Mouse (Mus musculus) CH12.LX (cell line): Measurements from ENCODE around the gene Ssbp3. TPM values are rescaled to one million over a fixed set of nuclear protein-coding genes. Genes with fewer than 3 reads are reported as not detected.

Source experiments
- DNase-seq: peaks from one replicate; pipeline ENCODE4 v3.0.0-alpha.2; 2013; ENCODE audit errors: extremely low read depth
- H3K27ac ChIP-seq: 2 replicates; pipeline ENCODE4 v1.5.1; 2012; ENCODE audit warnings: low read depth, mild to moderate bottlenecking, control low read depth, moderate library complexity; ENCODE audit not compliant: insufficient read depth
- H3K27me3 ChIP-seq: replicated peaks from 2 replicates; pipeline ENCODE3; 2012; ENCODE audit warnings: inconsistent platforms
- H3K36me3 ChIP-seq, 2 experiments: replicated peaks in 1 of 2; 2 replicates each; pipeline versions ENCODE3 to v1.6.1; 2012; ENCODE audit warnings: inconsistent platforms in 1 of 2, low read length in 1 of 2, mild to moderate bottlenecking in 1 of 2, mixed read lengths in 1 of 2, moderate library complexity in 1 of 2; ENCODE audit not compliant: control insufficient read depth in 1 of 2, insufficient read depth in 1 of 2
- H3K4me1 ChIP-seq, 2 experiments: 2 replicates each; pipeline ENCODE4 v1.6.1; 2012; ENCODE audit warnings: inconsistent platforms in 1 of 2, moderate library complexity in 1 of 2; ENCODE audit not compliant: insufficient read depth in 2 of 2, control insufficient read depth in 1 of 2
- H3K4me2 ChIP-seq: 2 replicates; pipeline ENCODE4 v1.6.1; 2012; ENCODE audit warnings: low read depth, mild to moderate bottlenecking, control low read depth; ENCODE audit not compliant: poor library complexity, insufficient read depth, severe bottlenecking
- H3K4me3 ChIP-seq, 3 experiments: fragments of 150-350 bp in 1 of 3; sonication (generic) in 1 of 3; replicated peaks in 1 of 3; 2 replicates each; pipeline versions ENCODE3 to v1.5.1; 2011 to 2012; ENCODE audit warnings: low read depth in 2 of 3, low read length in 2 of 3, mild to moderate bottlenecking in 2 of 3, moderate library complexity in 2 of 3, control low read depth in 1 of 3, improper control_type of control experiment in 1 of 3, inconsistent platforms in 1 of 3, mixed read lengths in 1 of 3; ENCODE audit not compliant: poor library complexity in 1 of 3
- H3K79me2 ChIP-seq: replicated peaks from 2 replicates; pipeline ENCODE4 v1.6.1; 2012; ENCODE audit warnings: mild to moderate bottlenecking, moderate library complexity; ENCODE audit not compliant: control insufficient read depth, poor library complexity, insufficient read depth, severe bottlenecking; ENCODE audit errors: extremely low read depth
- H3K9ac ChIP-seq: 2 replicates; pipeline ENCODE4 v1.6.1; 2012; ENCODE audit warnings: low read depth, mild to moderate bottlenecking, control low read depth, moderate library complexity; ENCODE audit not compliant: insufficient read depth
- H3K9me3 ChIP-seq: replicated peaks from 2 replicates; pipeline ENCODE3; 2012; ENCODE audit warnings: low read length, inconsistent platforms, mixed read lengths
- CTCF ChIP-seq, 2 experiments: IDR thresholded peaks in 1 of 2; conservative IDR thresholded peaks in 1 of 2; 2 replicates each; pipeline ENCODE4 v1.5.1; 2011 to 2012; ENCODE audit warnings: low read depth in 2 of 2, low read length in 2 of 2, improper control_type of control experiment in 1 of 2, inconsistent platforms in 1 of 2, mild to moderate bottlenecking in 1 of 2, moderate library complexity in 1 of 2
- E2F4 ChIP-seq: IDR thresholded peaks from 2 replicates; pipeline ENCODE4 v1.6.1; 2011; ENCODE audit warnings: low read depth, low read length, improper control_type of control experiment; ENCODE audit not compliant: insufficient replicate concordance
- ELF1 ChIP-seq: IDR thresholded peaks from 2 replicates; pipeline ENCODE4 v1.6.1; 2014; ENCODE audit warnings: low read depth, mild to moderate bottlenecking, inconsistent platforms, low read length, improper control_type of control experiment
- EP300 ChIP-seq: IDR thresholded peaks from 2 replicates; pipeline ENCODE4 v1.6.1; 2011; ENCODE audit warnings: low read length, improper control_type of control experiment
- ETS1 ChIP-seq: conservative IDR thresholded peaks from 2 replicates; pipeline ENCODE4 v1.6.1; 2012; ENCODE audit warnings: low read depth, mild to moderate bottlenecking, inconsistent platforms, low read length, improper control_type of control experiment, moderate library complexity
- GABPA ChIP-seq: IDR thresholded peaks from 2 replicates; pipeline ENCODE4 v1.6.1; 2012; ENCODE audit warnings: low read depth, low read length, improper control_type of control experiment, inconsistent platforms; ENCODE audit not compliant: insufficient replicate concordance
- JUN ChIP-seq: IDR thresholded peaks from 2 replicates; pipeline ENCODE4 v1.6.1; 2011; ENCODE audit warnings: low read depth, mild to moderate bottlenecking, low read length, improper control_type of control experiment, moderate library complexity; ENCODE audit not compliant: insufficient read depth
- JUND ChIP-seq: conservative IDR thresholded peaks from 2 replicates; pipeline ENCODE4 v1.6.1; 2011; ENCODE audit warnings: low read depth, low read length, improper control_type of control experiment
- KAT2A ChIP-seq: IDR thresholded peaks from 2 replicates; pipeline ENCODE4 v1.6.1; 2012; ENCODE audit warnings: low read length, improper control_type of control experiment, inconsistent platforms; ENCODE audit not compliant: insufficient replicate concordance
- MAX ChIP-seq: IDR thresholded peaks from 2 replicates; pipeline ENCODE4 v1.6.1; 2011; ENCODE audit warnings: low read length, improper control_type of control experiment
- MEF2A ChIP-seq: IDR thresholded peaks from 2 replicates; pipeline ENCODE4 v1.6.1; 2014; ENCODE audit warnings: low read depth, mild to moderate bottlenecking, inconsistent platforms, low read length, improper control_type of control experiment, borderline replicate concordance
- MYC ChIP-seq: IDR thresholded peaks from 2 replicates; pipeline ENCODE4 v1.6.1; 2011; ENCODE audit warnings: low read depth, mild to moderate bottlenecking, improper control_type of control experiment, low read length
- NELFE ChIP-seq: IDR thresholded peaks from 2 replicates; pipeline ENCODE4 v1.6.1; 2011; ENCODE audit warnings: low read depth, low read length, improper control_type of control experiment
- PAX5 ChIP-seq: IDR thresholded peaks from 2 replicates; pipeline ENCODE4 v1.6.1; 2012; ENCODE audit warnings: low read length, inconsistent platforms, mixed read lengths
- POLR2AphosphoS2 ChIP-seq: IDR thresholded peaks from 2 replicates; pipeline ENCODE4 v1.6.1; 2011; ENCODE audit warnings: low read depth, low read length, improper control_type of control experiment
- RCOR1 ChIP-seq: conservative IDR thresholded peaks from 2 replicates; pipeline ENCODE4 v1.6.1; 2012; ENCODE audit warnings: low read depth, mild to moderate bottlenecking, inconsistent platforms, low read length, improper control_type of control experiment
- SIN3A ChIP-seq: IDR thresholded peaks from 2 replicates; pipeline ENCODE4 v1.6.1; 2012; ENCODE audit warnings: low read length, improper control_type of control experiment, inconsistent platforms
- TBP ChIP-seq: conservative IDR thresholded peaks from 2 replicates; pipeline ENCODE4 v1.6.1; 2011; ENCODE audit warnings: low read depth, low read length, improper control_type of control experiment
- UBTF ChIP-seq: IDR thresholded peaks from 2 replicates; pipeline ENCODE4 v1.6.1; 2012; ENCODE audit warnings: low read depth, mild to moderate bottlenecking, inconsistent platforms, low read length, improper control_type of control experiment, moderate library complexity
- USF1 ChIP-seq: IDR thresholded peaks from 2 replicates; pipeline ENCODE4 v1.6.1; 2014; ENCODE audit warnings: low read depth, mild to moderate bottlenecking, inconsistent platforms, low read length, improper control_type of control experiment
- USF2 ChIP-seq: conservative IDR thresholded peaks from 2 replicates; pipeline ENCODE4 v1.6.1; 2011; ENCODE audit warnings: low read depth, low read length, improper control_type of control experiment
- ZC3H11A ChIP-seq: IDR thresholded peaks from 2 replicates; pipeline ENCODE4 v1.6.1; 2012; ENCODE audit warnings: low read depth, mild to moderate bottlenecking, inconsistent platforms, low read length, improper control_type of control experiment
- ZMIZ1 ChIP-seq: IDR thresholded peaks from 2 replicates; pipeline ENCODE4 v1.6.1; 2012; ENCODE audit warnings: low read depth, mild to moderate bottlenecking, inconsistent platforms, low read length, improper control_type of control experiment
- ZNF384 ChIP-seq: IDR thresholded peaks from 2 replicates; pipeline ENCODE4 v1.6.1; 2012; ENCODE audit warnings: low read depth, low read length, improper control_type of control experiment, inconsistent platforms
- dilution Hi-C: fragments of 300-500 bp; cut with MboI; formaldehyde crosslinking; loops from 2 replicates; pipeline ENCODE4 v1.14.3; 2020; ENCODE audit warnings: low sequenced_read_pairs; ENCODE audit not compliant: extremely low pct_unique_long_range_greater_than_20kb, extremely low pct_ligation_motif_present
- in situ Hi-C: fragments of 300-500 bp; cut with MboI; formaldehyde crosslinking; loops from 3 replicates; pipeline ENCODE4 v1.14.3; 2019; ENCODE audit warnings: low sequenced_read_pairs, low pct_ligation_motif_present, low pct_unique_long_range_greater_than_20kb, mixed read lengths
- polyA plus RNA-seq: library from polyadenylated mRNA; unstranded; fragments of >175 nt; gene quantifications from 2 replicates; pipeline ENCODE4 v1.2.1, GENCODE M21; 2012; ENCODE audit warnings: low read depth; ENCODE audit not compliant: insufficient read length
- total RNA-seq, 2 experiments: library from RNA; depleted of rRNA; stranded (reverse); fragments of 300-350 nt in 1 of 2; fragments of >200 nt in 1 of 2; gene quantifications; 2 replicates each; pipeline ENCODE4 v1.2.3; 2012 to 2014

Ssbp3 gene
- total and polyA plus RNA-seq, 3 experiments = 32.4 to 129 (median 76.5) TPM

DNA sequence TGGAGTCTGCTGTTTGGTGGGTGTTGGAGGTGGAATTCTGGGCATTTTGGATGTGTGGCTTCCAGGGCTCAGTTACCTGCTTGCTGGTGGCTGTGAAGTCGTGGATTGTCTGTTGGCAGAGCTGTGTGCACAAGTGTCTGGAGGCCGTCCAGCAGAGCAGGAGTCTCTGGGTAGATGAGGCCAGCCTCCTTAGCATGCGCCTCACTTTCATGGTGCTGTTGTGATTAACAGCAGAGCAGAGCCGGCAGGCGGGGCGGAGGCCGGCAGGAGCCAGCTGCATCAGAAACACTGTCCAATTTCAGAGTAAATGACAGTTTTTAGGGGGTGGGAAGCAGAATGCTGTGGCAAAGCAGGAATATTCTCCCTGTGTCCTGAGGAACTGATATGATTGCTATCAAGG lies 108.5 kb downstream of the Ssbp3 start:
- peaks cover 21 to 100% of the 10 kb centered on the region in 2 experiments for H3K4me1 ChIP-seq
- H3K79me2 ChIP-seq = no peaks in the 10 kb centered on the region; the same call in 1 of the 2 replicates
- peaks cover 0 to 76% of the 10 kb centered on the region in 2 experiments for H3K36me3 ChIP-seq
- dilution Hi-C loops (no loop called here), in situ Hi-C loops (no loop called here)
- H3K4me2 ChIP-seq = no peak overlapping the region
- H3K9ac ChIP-seq = no peak overlapping the region
- DNase-seq = no peak
- no peaks in the 10 kb centered on the region for H3K27me3 ChIP-seq
- TF ChIP-seq NELFE (no peak), MEF2A (no peak), POLR2AphosphoS2 (no peak), EP300 (no peak), ZMIZ1 (no peak), JUND (no peak), USF2 (no peak), E2F4 (no peak), KAT2A (no peak), ZNF384 (no peak), MYC (no peak), RCOR1 (no peak), JUN (no peak), ELF1 (no peak), PAX5 (no peak), ETS1 (no peak), ZC3H11A (no peak), TBP (no peak)
- no peak overlapping the region for H3K4me3 ChIP-seq
- no peak overlapping the region for H3K27ac ChIP-seq
- no peaks in the 10 kb centered on the region for H3K9me3 ChIP-seq

- Histone ChIP-seq H3K79me2 (no peaks in the 10 kb centered on the region; the same call in 1 of the 2 replicates), H3K4me3 (no peak overlapping the region), H3K4me1 (peaks cover 16 to 100% of the 10 kb centered on the region in 2 experiments), H3K27ac (no peak overlapping the region), H3K36me3 (peaks cover 0 to 69% of the 10 kb centered on the region in 2 experiments), H3K9ac (no peak overlapping the region), H3K27me3 (no peaks in the 10 kb centered on the region), H3K4me2 (no peak overlapping the region), H3K9me3 (no peaks in the 10 kb centered on the region)
- dilution Hi-C loops = no loop called here
- DNase-seq = no peak
- in situ Hi-C loops = no loop called here
- no peak for TF ChIP-seq GABPA
- TF ChIP-seq SIN3A = no peak
- TF ChIP-seq UBTF = no peak
- TF ChIP-seq CTCF (conservative IDR thresholded peaks at IDR 0.05 in 1 of 2, IDR thresholded peaks at IDR 0.05 in 1 of 2; ENCODE audit: low read depth in 2 of 2, low read length in 2 of 2) = no peak
- TF ChIP-seq USF1 = no peak
- no peak for TF ChIP-seq MAX
Observed at GRCm38 (mm10) chr4:107020287-107021000, 109.9 kb downstream of the Ssbp3 start.
